Mouse (Mus musculus): ENCODE results near the gene Acsf3.

DNA sequence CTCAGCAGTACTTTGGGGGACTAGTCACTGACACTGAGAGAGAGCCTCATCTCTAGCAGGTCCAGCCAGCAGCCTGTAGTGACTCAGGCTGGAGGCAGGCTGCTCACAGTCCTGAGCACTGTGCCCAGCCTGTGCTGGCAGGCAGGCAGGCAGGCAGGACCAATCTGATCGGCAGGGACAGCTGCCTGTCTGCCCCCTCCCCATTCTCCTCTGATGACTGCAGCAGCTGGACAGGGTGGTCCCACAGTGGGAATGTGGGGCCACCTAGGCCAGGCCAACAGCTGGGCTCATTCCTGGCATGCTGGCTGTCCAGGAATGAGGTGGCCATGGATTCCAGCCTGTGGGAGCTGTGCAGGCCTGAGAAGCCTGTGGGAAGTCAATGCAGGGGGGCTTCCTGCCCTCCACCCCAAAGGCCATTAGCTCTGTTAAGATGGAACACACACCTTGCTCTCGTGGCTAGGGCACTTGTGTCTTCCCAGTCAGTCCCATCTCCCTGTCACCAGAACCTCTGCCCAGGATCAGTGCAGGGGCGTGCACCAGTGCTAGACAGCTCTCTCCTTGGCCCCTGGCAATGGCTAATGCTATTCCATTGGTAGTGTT lies 75.5 kb downstream of the Acsf3 start:
- no peak for TF ChIP-seq CTCF (IDR thresholded peaks at IDR 0.05; ENCODE audit: low read depth, low read length)
- TF ChIP-seq POLR2A (IDR thresholded peaks at IDR 0.05; ENCODE audit: borderline replicate concordance, low read depth, low read length): no peak

Data from bone marrow macrophage, adult 2 months (primary cell).